21 mouse cellular contexts compared by ENCODE assay signal in the genomic region with DNA sequence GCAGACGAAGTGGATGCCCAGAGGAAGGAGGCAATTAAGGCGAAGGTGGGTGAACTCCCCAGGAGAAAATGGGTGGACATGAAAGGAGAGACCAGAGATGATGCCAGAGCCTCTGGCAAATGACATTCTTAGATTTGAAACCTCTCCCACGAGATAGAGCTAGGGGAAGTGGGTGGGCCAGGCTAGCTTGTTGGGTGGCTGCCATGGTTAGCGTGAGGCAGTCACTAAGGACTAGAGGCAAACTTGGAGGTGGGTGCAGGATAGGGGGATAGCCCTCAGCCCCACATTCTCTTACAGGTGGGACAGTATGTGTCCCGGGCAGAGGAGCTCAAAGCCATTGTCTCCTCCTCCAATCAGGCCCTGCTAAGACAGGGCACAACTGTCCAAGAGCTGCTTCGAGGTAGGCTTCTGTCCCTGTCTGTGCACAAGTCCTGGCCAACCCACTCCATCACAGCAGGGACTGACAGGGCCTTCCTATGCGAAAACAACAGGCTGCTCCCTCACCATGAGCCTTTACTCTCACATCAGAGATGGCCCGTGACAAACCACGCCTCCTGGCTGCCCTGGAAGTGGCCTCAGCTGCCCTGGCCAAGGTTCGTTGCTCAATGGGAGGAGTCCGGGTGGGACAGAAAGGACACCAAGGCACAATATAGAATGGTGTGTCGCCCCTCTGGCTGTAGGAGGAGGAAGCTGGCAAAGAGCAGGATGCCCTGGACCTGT. TPM values are rescaled to one million over a fixed set of nuclear protein-coding genes. Genes with fewer than 3 reads are reported as not detected.
DNase-seq lines count a peak whose midpoint lies in the region; ATAC-seq and TF ChIP-seq lines count a peak whose summit lies in the region.
"Had no signal": no experiment of that assay in that cellular context is flagged by ENCODE, and none has a peak within 500 bp of the region (broad histone marks: within the 10 kb centered on the region; RNA-seq: fewer than 3 reads in every experiment).

No protein-coding gene starts in this region.

- no peak for ATAC-seq in heart, embryonic 12.5 days (ENCODE audit: insufficient number of reproducible peaks, low FRiP score)
- ATAC-seq in kidney, embryonic 14.5 days (ENCODE audit: low FRiP score, low TSS enrichment) = peak; percentile 29; the same call in 1 of the 2 replicates
- no peak for ATAC-seq in frontal cortex, adult (ENCODE audit: low TSS enrichment)
- ATAC-seq: liver, embryonic 12.5 days had no signal

- H3K4me2 ChIP-seq in heart, embryonic 12.5 days = no peak overlapping the region
- 0 out of 2 replicates have a peak overlapping the region, but pooled peaks have one; percentile 8 for H3K4me2 ChIP-seq in kidney, embryonic 14.5 days (replicated peaks; ENCODE audit: low read depth, low read length)
- no peak overlapping the region for H3K4me2 ChIP-seq in myocyte (ENCODE audit: low read depth)
- H3K4me2 ChIP-seq: liver, embryonic 12.5 days had no signal

- intact Hi-C loops in heart, postnatal 36 days (cut with DNase I) = no loop called here

- H3K27ac ChIP-seq in heart, embryonic 12.5 days (ENCODE audit: poor library complexity, severe bottlenecking) = no peak overlapping the region
- H3K27ac ChIP-seq in kidney, embryonic 14.5 days (ENCODE audit: low read depth, low read length) = no peak overlapping the region
- H3K27ac ChIP-seq: forebrain, embryonic 10.5 days; liver, embryonic 12.5 days had no signal

- peaks cover 45% of the 10 kb centered on the region for H3K36me3 ChIP-seq in heart, embryonic 12.5 days
- H3K36me3 ChIP-seq in kidney, embryonic 14.5 days (ENCODE audit: control insufficient read depth, insufficient read depth, low read length) = peaks cover 19% of the 10 kb centered on the region; the same call in 1 of the 2 replicates
- peaks cover 18% of the 10 kb centered on the region for H3K36me3 ChIP-seq in myocyte (ENCODE audit: control insufficient read depth, insufficient read depth)

- H3K9me3 ChIP-seq in heart, embryonic 12.5 days (replicated peaks) = no peaks in the 10 kb centered on the region
- H3K9me3 ChIP-seq in kidney, embryonic 14.5 days (ENCODE audit: control insufficient read depth, low read length) = no peaks in the 10 kb centered on the region
- H3K9me3 ChIP-seq: forebrain, embryonic 10.5 days; G1E; liver, embryonic 12.5 days had no signal

- H3K4me1 ChIP-seq in heart, embryonic 12.5 days (replicated peaks) = peaks cover 37% of the 10 kb centered on the region
- H3K4me1 ChIP-seq in kidney, embryonic 14.5 days (ENCODE audit: control insufficient read depth, insufficient read depth, low read length) = peaks cover 16% of the 10 kb centered on the region

- no peak for TF ChIP-seq POLR2A in myocyte (IDR thresholded peaks at IDR 0.05; ENCODE audit: insufficient read length, low read depth)

- DNase-seq in heart, postnatal 36 days = no peak
- DNase-seq in right cerebral cortex, postnatal 14 days = peak; percentile 41
- no peak for DNase-seq in right cerebral cortex, postnatal 10 days (ENCODE audit: low spot score in 2 of 2)
- DNase-seq in cerebellum, adult 8-10 months = no peak
- DNase-seq: B cell, adult 2 months; cerebellum, adult 11-12 months; lung, postnatal 10 days; thymus, postnatal 14 days had no signal

- H3K27me3 ChIP-seq in heart, embryonic 12.5 days (replicated peaks) = no peaks in the 10 kb centered on the region
- H3K27me3 ChIP-seq in kidney, embryonic 14.5 days (ENCODE audit: control insufficient read depth, insufficient read depth, low read length) = no peaks in the 10 kb centered on the region
- H3K27me3 ChIP-seq in myocyte (ENCODE audit: control insufficient read depth, insufficient read depth, insufficient read length) = no peaks in the 10 kb centered on the region
- H3K27me3 ChIP-seq: liver, embryonic 12.5 days had no signal

- no peak overlapping the region for H3K4me3 ChIP-seq in heart, embryonic 12.5 days
- H3K4me3 ChIP-seq in kidney, embryonic 14.5 days (ENCODE audit: low read length) = no peak overlapping the region
- H3K4me3 ChIP-seq in myocyte = no peak overlapping the region
- H3K4me3 ChIP-seq: forebrain, embryonic 10.5 days; liver, embryonic 12.5 days had no signal

- H3K9ac ChIP-seq in heart, embryonic 12.5 days = 0 out of 2 replicates have a peak overlapping the region, but pooled peaks have one; percentile 13
- H3K9ac ChIP-seq in kidney, embryonic 14.5 days (ENCODE audit: low read depth, low read length) = 0 out of 2 replicates have a peak overlapping the region, but pooled peaks have one; percentile 23
- H3K9ac ChIP-seq: liver, embryonic 12.5 days had no signal

- peaks cover 10% of the 10 kb centered on the region for H3K79me2 ChIP-seq in myocyte (ENCODE audit: control insufficient read depth, insufficient read depth)

- WGBS in heart, embryonic 12.5 days = 54% methylated on average over 12 of the region's 12 CpGs
- 33% methylated on average over 12 of the region's 12 CpGs for WGBS in kidney, embryonic 14.5 days

- no peak overlapping the region for H3ac ChIP-seq in myocyte (ENCODE audit: control insufficient read depth, insufficient read length)

TF ChIP-seq in myocyte, 11 proteins besides CTCF, POLR2A, EP300 and RAD21:
- no peak for TF ChIP-seq TCF3 (IDR thresholded peaks at IDR 0.05; ENCODE audit: insufficient read length, low read depth)
- TF ChIP-seq POLR2AphosphoS2 (IDR thresholded peaks at IDR 0.05; ENCODE audit: insufficient read length, low read depth) = peak; percentile 38

RNA-seq across cellular contexts. Expression of gene Ulk3, which starts 4.4 kb away (rescaled TPM):
- polyA plus RNA-seq in heart, embryonic 12.5 days (2016; fragmentation: Nextera tagmentation; extraction: Ambion mirVana) = 18.1 and 19.5 TPM in 2 replicates
- total RNA-seq in heart, postnatal 36 days (2021) = 1 to 10 TPM; 7.1 to 8.2 TPM
- 5.4 and 13.7 TPM in 2 replicates for polyA plus RNA-seq in kidney, embryonic 14.5 days (2014; fragmentation: Nextera tagmentation; extraction: Ambion mirVana)
- 12.2 TPM for polyA plus RNA-seq in myocyte (2012; fragmentation: generic; extraction: Trizol)

RNA-seq across cellular contexts. Expression of gene Cplx3, which starts 12.5 kb away (rescaled TPM):
- polyA plus RNA-seq in heart, embryonic 12.5 days (2016; fragmentation: Nextera tagmentation; extraction: Ambion mirVana) = not detected in 2 replicates
- total RNA-seq in heart, postnatal 36 days (2021) = not detected
- not detected in 2 replicates for polyA plus RNA-seq in kidney, embryonic 14.5 days (2014; fragmentation: Nextera tagmentation; extraction: Ambion mirVana)
- polyA plus RNA-seq in myocyte (2012; fragmentation: generic; extraction: Trizol) = 0.23 TPM
- total RNA-seq: gastrocnemius, adult 18-20 months; midbrain, postnatal 0 days; neutrophil, adult 5-6 weeks had no signal
- polyA plus RNA-seq: G1E; heart, embryonic 16.5 days; liver, embryonic 12.5 days had no signal

RNA-seq across cellular contexts. Expression of gene Lman1l, which starts 27.0 kb away (rescaled TPM):
- not detected in 2 replicates for polyA plus RNA-seq in heart, embryonic 12.5 days (2016; fragmentation: Nextera tagmentation; extraction: Ambion mirVana)
- total RNA-seq in heart, postnatal 36 days (2021) = not detected
- not detected in 2 replicates for polyA plus RNA-seq in kidney, embryonic 14.5 days (2014; fragmentation: Nextera tagmentation; extraction: Ambion mirVana)
- polyA plus RNA-seq in myocyte (2012; fragmentation: generic; extraction: Trizol) = 1.00 TPM
- total RNA-seq: G1E; gastrocnemius, adult 18-20 months; left cerebral cortex, adult 18-20 months; midbrain, postnatal 0 days had no signal
- polyA plus RNA-seq: embryonic facial prominence, embryonic 11.5 days; forebrain, embryonic 10.5 days; G1E; heart, embryonic 16.5 days; liver, embryonic 12.5 days; midbrain, postnatal 0 days had no signal

RNA-seq across cellular contexts. Expression of gene Scamp2, which starts 32.9 kb away (rescaled TPM):
- 52.5 and 55.6 TPM in 2 replicates for polyA plus RNA-seq in heart, embryonic 12.5 days (2016; fragmentation: Nextera tagmentation; extraction: Ambion mirVana)
- 10 to 100 TPM; 25.8 to 29.4 TPM for total RNA-seq in heart, postnatal 36 days (2021)
- 69.2 and 71.4 TPM in 2 replicates for polyA plus RNA-seq in kidney, embryonic 14.5 days (2014; fragmentation: Nextera tagmentation; extraction: Ambion mirVana)
- polyA plus RNA-seq in myocyte (2012; fragmentation: generic; extraction: Trizol) = 38.3 TPM

RNA-seq across cellular contexts. Expression of gene Mpi, which starts 41.1 kb away (rescaled TPM):
- polyA plus RNA-seq in heart, embryonic 12.5 days (2016; fragmentation: Nextera tagmentation; extraction: Ambion mirVana) = 75.6 and 82.6 TPM in 2 replicates
- total RNA-seq in heart, postnatal 36 days (2021) = 100 to 1,000 TPM; 129 to 161 TPM
- polyA plus RNA-seq in kidney, embryonic 14.5 days (2014; fragmentation: Nextera tagmentation; extraction: Ambion mirVana) = 36.5 and 37.7 TPM in 2 replicates
- 89.6 TPM for polyA plus RNA-seq in myocyte (2012; fragmentation: generic; extraction: Trizol)
